Mouse (Mus musculus) frontal cortex, postnatal 25 days (tissue): Measurements from ENCODE around the gene Gstt1.
"Not testable (repeated sequence)": the region's sequence is repeated elsewhere in the genome, so short reads cannot be mapped to it uniquely, and the experiment has no call there.

ENCODE experiments used
- DNase-seq, 2 experiments: peaks; one replicate each; pipeline ENCODE4 v3.0.0; 2022; ENCODE audit warnings: low spot score in 2 of 2

The Gstt1 gene

DNA sequence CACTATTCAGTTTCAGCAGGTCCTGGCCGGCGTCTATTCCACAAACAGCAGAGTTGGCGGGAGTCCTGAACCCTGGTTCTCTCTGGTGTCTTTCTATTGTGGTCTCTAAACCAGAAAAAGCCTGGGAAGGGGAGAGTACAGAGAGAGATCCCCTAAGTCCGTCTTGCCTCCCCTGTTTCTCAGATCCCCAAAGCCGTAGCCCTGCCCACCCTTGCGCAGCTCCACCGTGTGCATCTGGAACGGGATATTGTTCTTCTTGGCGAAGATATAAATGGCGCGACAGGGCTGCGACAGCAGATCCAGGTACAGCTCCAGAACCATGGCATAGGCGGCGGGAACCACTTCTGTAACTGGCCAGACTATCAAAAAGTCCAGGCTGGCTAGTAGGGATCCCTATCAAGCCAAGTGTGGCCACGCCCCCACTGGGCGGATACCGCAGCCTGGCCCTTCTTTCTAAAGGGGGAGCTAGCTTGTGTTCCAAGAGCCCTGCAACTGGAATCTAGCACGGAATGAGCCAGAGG, at the start of gene Gstt1:
Gene Gstt1, minus strand, starts transcription at position 409 of the 521 bp plus-strand sequence.
- no peak for DNase-seq

GRCm38 (mm10) chr10:75845306-75845930, 47.0 kb upstream of the Gstt1 start:
- no peak for DNase-seq

DNA sequence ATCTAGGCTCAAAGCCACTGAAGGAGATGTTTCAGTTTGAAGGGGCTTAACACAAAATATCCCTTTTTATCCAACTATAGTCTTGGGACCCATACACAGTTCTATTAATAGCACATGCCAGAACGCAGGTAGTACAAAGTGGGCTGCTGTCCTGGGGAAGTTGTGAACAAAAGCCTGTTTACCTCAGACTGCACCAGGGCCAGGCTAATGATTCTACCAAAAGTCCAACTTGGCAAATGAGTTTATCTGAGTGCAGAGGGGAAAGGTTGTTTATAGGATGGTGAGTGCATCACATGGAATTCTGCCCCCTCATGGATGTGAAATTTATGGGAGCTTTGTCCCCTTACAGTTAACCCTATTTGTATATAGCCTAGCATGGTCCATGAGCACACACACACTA, 46.4 kb upstream of the Gstt1 start:
- no peak for DNase-seq

GRCm38 (mm10) chr10:75843898-75844297, 45.5 kb upstream of the Gstt1 start:
- DNase-seq: not testable (repeated sequence)

- no peak for DNase-seq
These were observed 40.7 kb upstream of the Gstt1 start for GRCm38 (mm10) chr10:75839092-75839491.

GRCm38 (mm10) chr10:75837248-75837759, 38.9 kb upstream of the Gstt1 start, which contains the start of gene Gstt2:
Gene Gstt2 (minus strand): TSS chr10:75837424.
- peak; percentile 79 to 88 for DNase-seq

DNA sequence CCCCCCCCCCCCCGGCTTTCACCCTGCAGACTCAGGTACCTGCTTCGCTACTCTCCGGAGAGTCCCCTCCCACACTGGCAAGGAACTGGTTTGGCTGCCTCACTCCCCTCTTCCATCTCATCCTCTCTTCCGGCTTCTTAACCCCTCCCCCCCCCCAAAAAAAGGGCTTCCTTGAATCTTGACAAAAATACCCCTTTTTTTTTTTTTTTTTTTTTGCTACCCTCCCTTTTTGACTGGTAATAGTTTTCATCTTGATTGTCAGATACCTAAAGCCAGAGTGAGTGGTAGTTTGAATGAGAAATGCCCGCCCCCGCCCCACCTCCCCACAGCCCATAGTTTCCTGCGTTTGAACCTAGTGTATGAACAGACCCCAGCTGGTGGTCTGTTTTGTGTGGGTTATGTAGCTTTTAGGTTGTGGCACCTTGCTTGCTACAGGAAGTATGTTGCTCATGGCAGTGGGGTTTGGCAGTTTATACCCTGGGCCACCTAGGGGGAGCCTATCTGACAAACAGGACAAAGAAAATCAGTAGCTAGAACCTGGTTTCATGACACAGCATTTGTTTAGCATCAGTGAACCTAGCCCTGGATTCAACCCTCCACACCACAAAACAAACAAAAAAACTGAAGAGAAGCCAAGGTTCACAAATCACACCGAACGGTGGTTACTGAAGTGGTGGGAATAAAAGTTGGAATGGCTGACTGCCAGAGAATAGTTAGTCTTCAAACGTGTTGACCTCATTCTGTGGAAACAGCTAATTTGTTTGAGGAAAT, 37.6 kb upstream of the Gstt1 start:
- DNase-seq: no peak

GRCm38 (mm10) chr10:75835307-75835706, 36.9 kb upstream of the Gstt1 start:
- no peak for DNase-seq

DNA sequence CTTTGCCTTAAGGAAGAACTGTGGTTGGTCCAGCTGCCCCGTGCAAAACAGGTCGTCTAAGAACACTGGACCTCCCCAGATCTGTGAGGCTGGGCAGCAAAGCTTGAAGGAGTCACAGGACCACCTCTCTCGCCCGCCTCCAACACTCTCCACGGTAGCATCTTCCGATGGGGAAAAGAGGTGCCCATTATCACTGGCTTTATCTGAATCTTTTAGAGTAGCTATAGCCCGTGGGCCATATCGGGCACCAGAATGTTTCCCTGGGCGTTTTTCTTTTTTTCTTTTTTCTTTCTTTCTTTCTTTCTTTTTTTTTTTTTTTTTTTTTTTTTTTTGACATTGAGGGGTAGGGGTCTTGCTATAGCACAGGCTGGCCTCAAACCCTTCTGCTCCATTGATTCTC, 36.3 kb upstream of the Gstt1 start:
- no peak for DNase-seq

DNA sequence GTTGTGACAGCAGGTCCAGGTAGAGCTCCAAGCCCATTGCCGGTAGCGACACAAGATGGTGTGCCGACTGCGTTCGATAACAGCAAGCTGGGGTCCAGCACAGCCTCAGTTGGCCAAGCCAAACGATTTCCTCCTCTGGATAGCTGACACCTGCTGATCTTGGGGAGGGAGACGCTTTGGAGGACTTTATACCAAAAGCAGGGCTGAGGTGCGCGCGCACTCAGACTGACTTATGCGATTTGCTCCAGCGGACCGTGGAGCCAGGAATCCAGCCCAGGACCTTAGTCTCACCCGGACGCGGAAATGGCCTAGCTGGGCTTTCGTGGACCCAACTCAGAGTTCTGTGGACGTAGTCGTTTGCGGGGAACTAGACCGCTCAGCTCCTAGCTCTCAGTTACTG, 35.9 kb upstream of the Gstt1 start:
- DNase-seq: no peak

- no peak for DNase-seq
These were observed 35.2 kb upstream of the Gstt1 start for GRCm38 (mm10) chr10:75833456-75834080.

DNA sequence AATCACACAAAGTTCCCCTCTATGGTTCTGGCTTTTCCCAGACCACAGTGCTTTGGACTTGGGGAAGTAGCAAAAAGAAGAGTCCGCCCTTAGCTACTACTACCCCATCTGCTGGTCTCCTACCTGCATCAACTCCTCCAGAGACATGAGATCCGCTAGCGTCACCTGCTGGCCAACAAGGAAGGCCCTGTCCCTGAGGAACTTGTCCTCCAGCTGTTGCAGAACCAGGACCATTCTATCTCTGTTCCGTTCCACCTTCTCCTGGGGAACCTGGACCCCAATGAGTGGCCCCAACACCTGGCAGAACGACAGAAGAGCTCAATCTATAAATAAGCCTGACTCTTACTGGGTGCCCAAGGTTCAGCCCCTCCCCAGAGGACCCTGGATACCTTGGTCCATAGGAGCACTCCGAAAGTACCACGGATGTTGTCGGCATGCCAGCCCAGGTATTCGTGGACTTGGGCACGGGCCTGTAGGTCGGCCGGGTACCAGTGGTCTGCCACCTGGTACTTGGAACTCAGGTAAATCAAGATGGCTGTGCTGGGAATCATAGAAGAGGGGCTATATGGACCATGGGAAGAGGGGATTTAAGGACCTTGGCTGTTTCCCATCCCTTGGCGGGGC, 34.0 kb upstream of the Gstt1 start:
- DNase-seq: peak in 1 of 2 experiments; percentile 33

DNA sequence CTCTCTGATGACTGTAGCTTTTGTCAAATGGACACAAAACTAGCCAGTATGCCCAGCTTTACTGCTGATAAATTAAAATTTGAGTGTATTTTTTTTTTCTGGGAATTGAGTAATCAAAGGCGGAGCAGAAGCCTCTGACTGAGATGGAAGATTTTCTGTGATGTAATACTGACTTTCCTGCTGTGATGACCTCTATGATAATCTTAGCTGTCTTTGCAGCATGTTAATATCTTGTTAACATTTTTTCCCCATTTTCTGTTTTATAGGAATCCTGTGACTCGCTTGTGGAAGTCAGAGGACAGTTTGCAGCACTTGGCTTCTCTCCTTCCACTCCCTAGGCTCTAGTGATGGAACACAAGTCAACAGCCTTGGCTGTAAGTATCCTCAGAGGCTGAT, 31.9 kb upstream of the Gstt1 start:
- DNase-seq: no peak

GRCm38 (mm10) chr10:75829529-75830274, 31.3 kb upstream of the Gstt1 start:
- DNase-seq: no peak

DNA sequence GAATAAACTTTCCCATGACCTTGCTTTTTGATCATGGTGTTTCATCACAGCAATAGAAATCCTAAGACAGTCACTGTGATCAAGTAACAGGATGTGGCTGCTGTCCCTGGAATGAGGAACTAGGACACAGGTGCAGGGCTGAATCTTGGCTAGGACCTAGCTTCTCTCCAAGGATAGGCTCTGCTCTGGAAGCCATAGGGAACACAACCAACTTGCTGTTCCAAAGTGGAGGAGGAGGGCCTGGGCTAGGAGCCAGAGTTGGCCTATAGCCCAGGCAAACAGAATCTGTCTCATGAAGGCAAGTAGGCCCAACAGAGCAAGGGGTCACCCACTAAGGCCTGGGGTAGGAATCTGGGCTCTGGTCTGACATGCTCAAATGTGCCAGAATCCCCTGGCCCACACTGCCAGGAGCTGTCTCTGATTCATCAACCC, 30.1 kb upstream of the Gstt1 start:
- no peak for DNase-seq

GRCm38 (mm10) chr10:75827668-75828360, 29.4 kb upstream of the Gstt1 start:
- DNase-seq: no peak

GRCm38 (mm10) chr10:75824530-75824929, 26.1 kb upstream of the Gstt1 start:
- no peak for DNase-seq

GRCm38 (mm10) chr10:75823782-75824181, 25.4 kb upstream of the Gstt1 start:
- no peak for DNase-seq

DNA sequence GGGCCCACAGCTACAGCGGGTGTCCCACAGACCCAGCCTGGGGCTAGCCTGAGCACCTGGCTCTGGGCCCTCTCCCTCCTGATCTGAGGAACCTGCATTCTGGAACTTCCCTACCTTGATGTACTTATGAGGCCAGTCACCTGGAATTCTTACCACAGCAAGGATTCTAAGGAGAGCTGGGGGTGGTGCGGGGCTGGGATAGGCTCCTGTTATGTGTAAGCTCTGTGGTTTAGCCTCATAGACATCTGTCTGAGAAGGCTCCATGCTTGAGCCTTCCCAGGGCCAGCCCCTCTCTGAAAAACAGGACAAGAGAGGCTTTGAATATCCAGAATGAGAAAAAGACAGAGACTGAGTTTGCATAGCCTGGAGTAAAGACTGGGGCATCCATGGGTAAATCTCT, 24.1 kb upstream of the Gstt1 start, which contains the start of gene Gstt4:
Gene Gstt4, minus strand, starts transcription at position 101 of the 400 bp plus-strand sequence.
- no peak for DNase-seq

DNA sequence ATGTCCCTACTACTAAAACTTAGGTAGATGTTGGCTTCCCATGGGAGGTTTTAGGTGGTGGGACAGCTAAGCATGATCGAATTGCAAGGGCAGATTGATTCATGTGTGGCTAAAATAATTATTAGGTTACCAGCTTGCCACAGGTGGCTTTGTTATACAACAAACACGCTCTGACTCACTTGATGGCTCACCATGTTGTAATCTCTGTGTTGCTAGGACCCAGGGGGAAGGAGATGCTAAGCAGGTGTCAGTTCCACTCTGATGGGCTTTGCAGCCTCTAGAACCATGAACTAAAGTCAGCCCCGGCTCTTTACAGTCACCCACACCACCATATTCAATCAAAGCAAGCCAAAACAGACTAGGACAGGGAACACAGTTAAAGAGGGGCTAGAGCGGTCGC, 21.5 kb upstream of the Gstt1 start:
- no peak for DNase-seq
